Mouse (Mus musculus) megakaryocyte-erythroid progenitor cell, adult 5-6 weeks (primary cell): ENCODE results near the gene Gm13277. TPM values are rescaled to one million over a fixed set of nuclear protein-coding genes. Genes with fewer than 3 reads are reported as not detected.
A peak's percentile ranks its signal among the peaks of the same experiment; 100 is the strongest.
"Not testable (repeated sequence)": the region's sequence is repeated elsewhere in the genome, so short reads cannot be mapped to it uniquely, and the experiment has no call there.

Experiments
- ATAC-seq: replicated peaks from 2 replicates; pipeline ENCODE4 v1.8.0; 2016; ENCODE audit warnings: mild to moderate bottlenecking, inconsistent platforms; ENCODE audit not compliant: severe bottlenecking, poor library complexity, low FRiP score, low TSS enrichment
- total RNA-seq, 2 experiments: library from RNA; stranded (forward) in 1 of 2; stranded (reverse) in 1 of 2; fragments of 200-1000, 215-1000 nt in 1 of 2; fragments of >200 nt in 1 of 2; fragmentation: Nextera tagmentation in 1 of 2; gene quantifications; 2 replicates each; pipeline ENCODE4 v1.2.3; 2014 to 2017

The Gm13277 gene
- total RNA-seq (2014; fragmentation: Nextera tagmentation) (not detected in 2 replicates), total RNA-seq (2017) (not detected in 2 replicates)

DNA sequence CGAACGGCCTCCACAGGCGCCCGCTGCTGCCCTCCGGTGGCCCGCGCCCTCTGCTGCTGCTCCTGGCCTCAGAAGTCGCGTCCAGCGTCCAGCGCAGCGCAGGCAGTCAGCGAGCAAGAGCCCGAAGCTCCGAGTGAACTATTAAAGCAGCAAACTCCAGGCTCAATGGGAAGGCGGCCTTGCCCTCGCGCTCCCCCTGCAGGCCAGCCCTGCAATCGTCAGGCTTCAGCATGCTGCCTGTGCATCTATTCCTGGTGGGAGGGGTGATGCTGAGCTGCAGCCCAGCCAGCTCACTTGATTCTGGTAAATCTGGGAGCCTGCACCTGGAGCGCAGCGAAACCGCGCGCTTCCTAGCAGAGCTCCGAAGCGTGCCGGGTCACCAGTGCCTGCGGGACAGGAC is at the start of gene Gm13277:
Gene Gm13277 (plus strand): TSS at position 231 of the 400 bp plus-strand sequence.
- not testable (repeated sequence) for ATAC-seq

DNA sequence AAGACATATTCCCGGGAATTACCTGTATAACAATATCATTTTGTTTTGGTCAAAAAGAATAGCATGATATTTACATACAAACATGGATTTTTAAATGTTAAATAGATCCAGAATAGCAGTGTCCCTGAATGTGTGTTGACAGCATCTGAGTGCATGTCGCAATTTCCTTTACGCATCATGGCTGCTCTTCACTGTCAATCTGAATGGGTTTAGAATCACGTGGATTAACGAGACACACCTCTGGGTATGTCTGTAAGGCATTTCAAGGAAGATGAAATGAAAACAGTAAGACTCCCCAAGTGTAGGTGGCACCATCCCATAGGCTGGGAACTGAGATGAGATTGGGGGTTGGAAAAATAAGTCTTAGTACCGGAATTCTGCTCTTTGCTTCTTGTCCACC is 49.4 kb upstream of the Gm13277 start:
- ATAC-seq: no peak

DNA sequence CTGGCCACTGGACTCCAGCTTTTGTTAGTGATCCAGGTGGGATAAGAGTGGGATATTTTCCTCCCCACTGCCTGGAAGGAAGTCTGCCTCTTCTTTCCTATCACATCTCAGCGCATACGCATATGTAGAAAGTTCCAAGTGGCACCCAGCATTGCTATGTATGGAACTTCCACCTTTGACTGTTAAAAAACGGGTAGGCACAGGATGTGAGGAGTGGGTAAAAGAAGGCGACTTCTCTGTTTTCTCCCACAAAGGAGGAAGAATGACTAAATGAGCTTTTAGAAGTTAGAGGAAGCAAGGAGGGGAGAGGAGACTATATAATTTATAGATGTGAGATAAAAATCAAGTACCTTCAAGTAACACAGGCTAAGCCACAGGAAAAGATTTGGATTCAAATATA is 47.0 kb upstream of the Gm13277 start:
- no peak for ATAC-seq

DNA sequence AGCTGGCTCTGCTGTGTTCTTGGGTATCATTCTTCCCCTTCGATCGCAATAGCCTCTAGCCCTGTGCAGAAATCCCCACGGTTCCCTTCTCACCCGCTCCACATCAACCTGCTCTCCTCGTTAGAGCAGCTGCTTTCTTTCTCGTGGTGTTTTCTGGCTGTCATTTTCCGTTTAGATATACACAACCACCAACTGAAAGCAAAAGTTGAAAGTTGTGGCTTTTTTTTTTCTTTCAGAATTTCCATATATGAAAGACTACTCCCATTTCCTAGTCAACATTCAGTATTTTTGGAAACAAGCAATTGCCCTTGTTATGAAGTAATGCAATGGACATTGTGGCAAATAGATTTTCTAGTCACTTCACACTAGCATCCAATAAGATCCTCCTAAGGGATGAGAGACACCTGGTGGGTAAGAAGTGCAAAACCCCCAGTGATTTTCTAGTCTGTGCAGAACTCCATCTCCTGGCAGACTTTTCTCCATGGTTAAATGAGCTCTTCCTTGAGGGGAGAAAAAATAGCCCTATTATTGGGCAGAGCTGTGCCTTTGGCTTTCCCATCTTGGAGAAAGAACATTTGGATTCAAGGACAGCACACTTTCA is 45.6 kb upstream of the Gm13277 start:
- peak; percentile 59 for ATAC-seq

DNA sequence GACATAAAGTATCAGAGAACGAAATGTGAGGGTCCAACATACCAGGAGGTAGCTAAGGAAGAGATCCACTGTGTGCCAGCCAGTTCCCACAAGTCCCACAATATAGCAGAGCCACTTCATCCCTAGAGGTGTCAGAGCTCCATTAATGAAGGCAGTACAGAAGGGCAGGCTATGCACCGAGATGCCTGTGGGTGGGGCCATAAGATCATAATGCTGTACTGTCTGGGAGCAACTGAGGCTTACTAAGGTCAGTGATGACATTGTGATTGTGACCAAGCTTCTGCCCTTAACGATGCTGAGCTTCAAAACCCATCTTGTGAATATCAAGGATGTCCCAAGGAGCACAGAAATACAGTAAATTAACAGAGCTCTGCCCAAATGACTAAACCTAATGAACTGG is 44.2 kb upstream of the Gm13277 start:
- no peak for ATAC-seq

DNA sequence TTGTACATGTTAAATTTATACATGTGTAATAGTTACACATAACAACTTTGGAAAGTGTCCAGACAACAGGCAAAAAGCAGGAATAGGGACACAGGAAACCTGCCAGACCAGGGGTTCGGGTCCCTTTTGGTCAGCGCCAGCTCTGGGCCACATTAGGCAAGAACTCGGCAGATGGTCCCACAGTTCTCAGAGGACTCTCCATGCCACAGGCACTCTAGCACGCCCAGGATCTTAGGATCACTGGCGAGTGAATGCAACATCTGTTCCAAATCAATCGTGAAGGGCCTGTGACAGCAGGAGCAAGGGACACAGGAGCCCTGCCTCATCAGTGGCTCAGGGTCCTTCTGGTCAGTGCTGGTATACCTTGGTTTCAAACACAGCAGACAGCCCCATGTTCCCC is 38.5 kb upstream of the Gm13277 start:
- ATAC-seq: no peak

DNA sequence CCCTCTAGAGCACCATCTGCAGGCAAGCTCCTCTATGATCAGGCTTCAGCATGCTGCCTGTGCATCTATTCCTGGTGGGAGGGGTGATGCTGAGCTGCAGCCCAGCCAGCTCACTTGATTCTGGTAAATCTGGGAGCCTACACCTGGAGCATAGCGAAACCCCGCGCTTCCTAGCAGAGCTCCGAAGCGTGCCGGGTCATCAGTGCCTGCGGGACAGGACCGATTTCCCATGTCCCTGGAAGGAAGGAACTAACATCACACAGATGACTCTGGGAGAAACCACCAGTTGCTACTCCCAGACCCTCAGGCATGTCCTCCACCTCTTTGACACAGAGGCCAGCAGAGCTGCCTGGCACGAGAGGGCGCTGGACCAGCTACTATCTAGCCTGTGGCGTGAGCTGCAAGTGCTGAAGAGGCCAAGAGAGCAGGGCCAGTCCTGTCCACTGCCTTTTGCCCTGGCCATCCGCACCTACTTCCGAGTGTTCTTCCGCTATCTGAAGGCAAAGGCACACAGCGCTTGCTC is 33.6 kb upstream of the Gm13277 start, which contains the start of gene Gm13271:
Gene Gm13271 (plus strand): TSS at position 51 of the 523 bp plus-strand sequence.
- not testable (repeated sequence) for ATAC-seq

DNA sequence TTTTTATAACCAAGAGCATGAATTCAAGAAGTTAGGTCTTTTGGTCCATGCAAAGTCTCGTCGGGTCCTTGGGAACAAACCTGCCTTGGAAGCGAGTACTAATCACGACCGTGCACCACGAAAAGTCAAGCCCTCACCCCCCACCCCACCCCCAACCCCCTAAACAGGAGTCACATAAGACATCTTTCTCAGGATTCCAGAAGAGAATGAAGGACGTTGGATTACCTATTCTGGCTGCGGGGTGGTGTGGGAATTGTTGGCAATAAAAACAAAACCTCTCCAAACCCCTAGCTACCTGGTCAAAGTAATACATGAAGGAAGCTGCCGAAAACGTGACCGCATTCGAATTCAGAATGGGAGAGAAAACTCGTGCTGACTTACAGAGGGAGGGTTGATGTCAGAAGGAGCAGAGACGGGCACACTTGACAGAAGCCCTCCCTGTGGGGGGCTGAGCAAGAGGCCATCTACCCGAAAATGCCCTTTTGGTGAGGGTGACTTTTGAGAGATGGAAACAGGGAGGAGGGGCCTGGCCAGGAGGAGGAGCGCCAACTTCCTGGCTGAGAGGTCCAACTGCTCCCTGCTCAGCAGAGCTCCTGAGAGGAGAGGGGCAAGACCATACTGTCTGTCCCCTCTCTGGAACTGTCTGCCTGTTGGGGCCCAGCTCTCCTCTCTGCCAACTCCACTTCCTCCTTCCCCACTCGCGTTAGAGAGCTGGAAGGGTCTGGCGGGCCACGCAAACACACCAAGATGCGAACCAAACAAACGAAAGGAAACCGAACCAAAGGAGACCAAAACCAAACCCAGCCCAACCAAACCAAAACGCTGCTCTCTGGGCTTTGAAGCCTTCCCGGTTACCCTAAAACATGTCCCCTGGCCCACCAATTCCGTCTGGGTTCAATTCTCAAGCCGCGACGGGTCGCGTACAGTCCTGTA is 31.6 kb upstream of the Gm13277 start:
- not testable (repeated sequence) for ATAC-seq

DNA sequence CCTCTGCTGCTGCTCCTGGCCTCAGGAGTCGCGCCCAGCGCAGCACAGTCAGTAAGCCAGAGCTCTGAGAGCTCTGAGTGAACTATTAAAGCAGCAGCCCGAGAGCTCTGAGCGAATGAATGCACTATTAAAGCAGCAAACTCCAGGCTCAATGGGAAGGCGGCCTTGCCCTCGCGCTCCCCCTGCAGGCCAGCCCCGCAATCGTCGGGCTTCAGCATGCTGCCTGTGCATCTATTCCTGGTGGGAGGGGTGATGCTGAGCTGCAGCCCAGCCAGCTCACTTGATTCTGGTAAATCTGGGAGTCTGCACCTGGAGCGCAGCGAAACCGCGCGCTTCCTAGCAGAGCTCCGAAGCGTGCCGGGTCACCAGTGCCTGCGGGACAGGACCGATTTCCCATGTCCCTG is 30.8 kb upstream of the Gm13277 start:
- ATAC-seq: peak; percentile 100

DNA sequence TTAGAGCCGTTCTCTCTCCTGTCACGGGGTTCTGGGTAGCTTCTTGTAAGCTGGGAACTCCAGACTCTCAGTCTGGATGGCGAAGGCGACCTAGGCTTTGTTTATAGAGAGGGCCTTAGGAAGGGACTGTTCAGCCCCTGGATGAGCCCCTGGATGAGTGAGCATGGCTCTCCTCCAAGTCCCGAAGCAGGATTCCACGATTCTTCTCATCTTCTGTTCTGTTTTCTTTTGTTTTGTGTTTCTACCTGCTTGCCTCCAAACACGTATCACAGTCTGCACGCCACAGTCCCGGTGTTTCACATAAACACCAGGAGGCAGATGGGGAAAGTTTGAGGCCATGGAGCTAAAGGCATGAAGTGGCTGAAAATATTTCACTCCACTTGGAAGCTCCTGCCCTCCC is 29.7 kb upstream of the Gm13277 start:
- ATAC-seq: not testable (repeated sequence)

DNA sequence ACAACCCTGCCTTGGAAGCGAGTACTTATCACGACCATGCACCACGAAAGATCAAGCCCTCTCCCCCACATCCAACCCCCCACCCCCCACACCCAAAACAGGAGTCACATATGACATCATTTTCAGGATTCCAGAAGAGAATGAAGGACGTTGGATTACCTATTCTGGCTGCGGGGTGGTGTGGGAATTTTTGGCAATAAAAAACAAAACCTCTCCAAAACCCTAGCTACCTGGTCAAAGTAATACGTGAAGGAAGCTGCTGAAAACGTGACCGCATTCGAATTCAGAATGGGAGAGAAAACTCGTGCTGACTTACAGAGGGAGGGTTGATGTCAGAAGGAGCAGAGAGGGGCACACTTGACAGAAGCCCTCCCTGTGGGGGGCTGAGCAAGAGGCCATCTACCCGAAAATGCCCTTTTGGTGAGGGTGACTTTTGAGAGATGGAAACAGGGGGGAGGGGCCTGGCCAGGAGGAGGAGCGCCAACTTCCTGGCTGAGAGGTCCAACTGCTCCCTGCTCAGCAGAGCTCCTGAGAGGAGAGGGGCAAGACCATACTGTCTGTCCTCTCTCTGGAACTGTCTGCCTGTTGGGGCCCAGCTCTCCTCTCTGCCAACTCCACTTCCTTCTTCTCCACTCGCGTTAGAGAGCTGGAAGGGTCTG is 28.7 kb upstream of the Gm13277 start, which contains the start of gene Gm13283:
Gene Gm13283 (plus strand): TSS at position 510 of the 659 bp plus-strand sequence.
- not testable (repeated sequence) for ATAC-seq

DNA sequence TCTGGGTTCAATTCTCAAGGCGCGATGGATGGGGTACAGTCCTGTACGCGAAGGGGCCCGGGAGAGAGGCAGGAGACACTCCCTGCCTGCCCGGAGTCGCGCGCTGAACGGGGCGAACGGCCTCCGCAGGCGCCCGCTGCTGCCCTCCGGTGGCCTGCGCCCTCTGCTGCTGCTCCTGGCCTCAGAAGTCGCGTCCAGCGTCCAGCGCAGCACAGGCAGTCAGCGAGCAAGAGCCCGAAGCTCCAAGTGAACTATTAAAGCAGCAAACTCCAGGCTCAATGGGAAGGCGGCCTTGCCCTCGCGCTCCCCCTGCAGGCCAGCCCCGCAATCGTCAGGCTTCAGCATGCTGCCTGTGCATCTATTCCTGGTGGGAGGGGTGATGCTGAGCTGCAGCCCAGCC is 28.0 kb upstream of the Gm13277 start:
- ATAC-seq: not testable (repeated sequence)

DNA sequence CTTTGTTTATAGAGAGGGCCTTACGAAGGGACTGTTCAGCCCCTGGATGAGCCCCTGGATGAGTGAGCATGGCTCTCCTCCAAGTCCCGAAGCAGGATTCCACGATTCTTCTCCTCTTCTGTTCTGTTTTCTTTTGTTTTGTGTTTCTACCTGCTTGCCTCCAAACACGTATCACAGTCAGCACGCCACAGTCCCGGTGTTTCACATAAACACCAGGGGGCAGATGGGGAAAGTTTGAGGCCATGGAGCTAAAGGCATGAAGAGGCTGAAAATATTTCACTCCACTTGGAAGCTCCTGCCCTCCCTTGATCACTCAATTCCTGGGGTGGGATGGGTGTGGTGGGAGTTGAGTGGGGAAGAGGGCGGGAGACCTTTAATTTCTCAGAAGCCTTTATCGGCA is 26.7 kb upstream of the Gm13277 start:
- not testable (repeated sequence) for ATAC-seq

DNA sequence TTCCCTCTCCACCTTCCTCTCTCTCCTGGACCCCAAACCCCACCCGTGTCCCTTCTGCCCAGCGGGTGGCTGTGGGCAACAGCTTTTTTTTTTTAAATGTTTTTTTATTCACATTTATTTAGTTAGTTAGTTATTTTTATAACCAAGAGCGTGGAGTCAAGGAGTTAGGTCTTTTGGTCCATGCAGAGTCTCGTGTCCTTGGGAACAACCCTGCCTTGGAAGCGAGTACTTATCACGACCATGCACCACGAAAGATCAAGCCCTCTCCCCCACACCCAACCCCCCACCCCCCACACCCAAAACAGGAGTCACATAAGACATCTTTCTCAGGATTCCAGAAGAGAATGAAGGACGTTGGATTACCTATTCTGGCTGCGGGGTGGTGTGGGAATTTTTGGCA is 26.1 kb upstream of the Gm13277 start:
- not testable (repeated sequence) for ATAC-seq

DNA sequence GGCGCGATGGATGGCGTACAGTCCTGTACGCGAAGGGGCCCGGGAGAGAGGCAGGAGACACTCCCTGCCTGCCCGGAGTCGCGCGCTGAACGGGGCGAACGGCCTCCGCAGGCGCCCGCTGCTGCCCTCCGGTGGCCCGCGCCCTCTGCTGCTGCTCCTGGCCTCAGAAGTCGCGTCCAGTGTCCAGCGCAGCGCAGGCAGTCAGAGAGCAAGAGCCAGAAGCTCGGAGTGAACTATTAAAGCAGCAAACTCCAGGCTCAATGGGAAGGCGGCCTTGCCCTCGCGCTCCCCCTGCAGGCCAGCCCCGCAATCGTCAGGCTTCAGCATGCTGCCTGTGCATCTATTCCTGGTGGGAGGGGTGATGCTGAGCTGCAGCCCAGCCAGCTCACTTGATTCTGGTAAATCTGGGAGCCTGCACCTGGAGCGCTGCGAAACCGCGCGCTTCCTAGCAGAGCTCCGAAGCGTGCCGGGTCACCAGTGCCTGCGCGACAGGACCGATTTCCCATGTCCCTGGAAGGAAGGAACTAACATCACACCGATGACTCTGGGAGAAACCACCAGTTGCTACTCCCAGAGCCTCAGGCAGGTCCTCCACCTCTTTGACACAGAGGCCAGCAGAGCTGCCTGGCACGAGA is 24.9 kb upstream of the Gm13277 start:
- peak; percentile 83 for ATAC-seq

DNA sequence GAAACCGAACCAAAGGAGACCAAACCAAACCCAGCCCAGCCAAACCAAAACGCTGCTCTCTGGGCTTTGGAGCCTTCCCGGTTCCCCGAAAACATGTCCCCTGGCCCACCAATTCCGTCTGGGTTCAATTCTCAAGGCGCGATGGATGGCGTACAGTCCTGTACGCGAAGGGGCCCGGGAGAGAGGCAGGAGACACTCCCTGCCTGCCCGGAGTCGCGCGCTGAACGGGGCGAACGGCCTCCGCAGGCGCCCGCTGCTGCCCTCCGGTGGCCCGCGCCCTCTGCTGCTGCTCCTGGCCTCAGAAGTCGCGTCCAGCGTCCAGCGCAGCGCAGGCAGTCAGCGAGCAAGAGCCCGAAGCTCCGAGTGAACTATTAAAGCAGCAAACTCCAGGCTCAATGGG is 14.9 kb upstream of the Gm13277 start, which contains the start of gene Gm13290:
Gene Gm13290 (plus strand): TSS at position 301 of the 400 bp plus-strand sequence.
- not testable (repeated sequence) for ATAC-seq

DNA sequence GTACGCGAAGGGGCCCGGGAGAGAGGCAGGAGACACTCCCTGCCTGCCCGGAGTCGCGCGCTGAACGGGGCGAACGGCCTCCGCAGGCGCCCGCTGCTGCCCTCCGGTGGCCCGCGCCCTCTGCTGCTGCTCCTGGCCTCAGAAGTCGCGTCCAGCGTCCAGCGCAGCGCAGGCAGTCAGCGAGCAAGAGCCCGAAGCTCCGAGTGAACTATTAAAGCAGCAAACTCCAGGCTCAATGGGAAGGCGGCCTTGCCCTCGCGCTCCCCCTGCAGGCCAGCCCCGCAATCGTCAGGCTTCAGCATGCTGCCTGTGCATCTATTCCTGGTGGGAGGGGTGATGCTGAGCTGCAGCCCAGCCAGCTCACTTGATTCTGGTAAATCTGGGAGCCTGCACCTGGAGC is 11.8 kb upstream of the Gm13277 start, which contains the start of gene Gm13289:
Gene Gm13289 (plus strand): TSS at position 301 of the 400 bp plus-strand sequence.
- ATAC-seq: not testable (repeated sequence)

DNA sequence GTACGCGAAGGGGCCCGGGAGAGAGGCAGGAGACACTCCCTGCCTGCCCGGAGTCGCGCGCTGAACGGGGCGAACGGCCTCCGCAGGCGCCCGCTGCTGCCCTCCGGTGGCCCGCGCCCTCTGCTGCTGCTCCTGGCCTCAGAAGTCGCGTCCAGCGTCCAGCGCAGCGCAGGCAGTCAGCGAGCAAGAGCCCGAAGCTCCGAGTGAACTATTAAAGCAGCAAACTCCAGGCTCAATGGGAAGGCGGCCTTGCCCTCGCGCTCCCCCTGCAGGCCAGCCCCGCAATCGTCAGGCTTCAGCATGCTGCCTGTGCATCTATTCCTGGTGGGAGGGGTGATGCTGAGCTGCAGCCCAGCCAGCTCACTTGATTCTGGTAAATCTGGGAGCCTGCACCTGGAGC is 8.9 kb upstream of the Gm13277 start, which contains the start of gene Gm13272:
Gene Gm13272 (plus strand): TSS at position 301 of the 400 bp plus-strand sequence.
- ATAC-seq: not testable (repeated sequence)

DNA sequence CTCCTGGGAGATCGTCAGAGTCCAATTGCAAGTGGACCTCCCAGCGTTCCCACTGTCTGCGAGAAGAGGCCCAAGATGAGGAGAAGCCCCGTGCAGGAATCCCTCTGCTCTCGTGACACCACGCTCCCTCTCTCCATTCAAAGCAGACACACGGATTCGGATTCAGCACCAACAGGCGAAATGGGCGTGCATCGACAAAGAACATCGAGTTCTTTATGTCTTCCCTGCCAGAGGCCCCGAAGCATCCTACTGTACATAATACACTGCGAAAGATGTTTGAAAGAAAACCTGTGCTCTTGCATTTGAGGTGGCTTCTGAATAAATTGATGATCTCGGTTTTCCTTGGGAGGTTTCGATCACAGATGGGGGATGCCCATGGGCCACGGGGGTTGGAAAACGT is 8.1 kb upstream of the Gm13277 start:
- ATAC-seq: not testable (repeated sequence)
